Mouse (Mus musculus): ENCODE measurements at regions not wholly inside any gene's neighbourhood (a gene's known extent, or its start where the extent isn't known, plus 50 kb on each side); places are given as distances from the start of the nearest gene placed in this dataset.
A peak's percentile ranks its signal among the peaks of the same experiment; 100 is the strongest.
"Not testable (repeated sequence)": the region's sequence is repeated elsewhere in the genome, so short reads cannot be mapped to it uniquely, and the experiment has no call there.

DNA sequence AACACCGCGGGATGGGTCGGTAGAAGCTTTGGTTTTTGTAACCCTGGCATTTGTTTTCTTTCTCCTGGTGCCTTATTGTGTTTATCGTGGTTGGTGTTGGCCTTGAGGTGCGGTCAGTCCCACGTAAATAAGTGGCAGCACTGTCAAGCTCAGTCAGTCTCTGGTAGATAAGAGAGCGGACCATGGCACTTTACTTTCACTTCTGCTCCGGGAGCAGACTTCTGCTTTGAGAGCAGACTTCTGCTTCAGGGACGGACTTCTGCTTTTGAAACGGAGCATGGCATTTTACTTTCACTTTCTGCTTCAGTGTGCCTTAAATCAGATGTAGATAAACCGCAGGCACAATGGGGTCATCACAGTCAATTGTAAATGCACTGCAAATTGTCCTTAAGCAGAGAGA lies 54.3 kb upstream of the Ccdc66 start:
- H3K27ac ChIP-seq (ENCODE audit: insufficient read depth, low read length) = peak overlapping the region; percentile 86
- H3K4me3 ChIP-seq (ENCODE audit: extremely low read depth, insufficient read depth, insufficient read length) = peak overlapping the region; percentile 28

DNA sequence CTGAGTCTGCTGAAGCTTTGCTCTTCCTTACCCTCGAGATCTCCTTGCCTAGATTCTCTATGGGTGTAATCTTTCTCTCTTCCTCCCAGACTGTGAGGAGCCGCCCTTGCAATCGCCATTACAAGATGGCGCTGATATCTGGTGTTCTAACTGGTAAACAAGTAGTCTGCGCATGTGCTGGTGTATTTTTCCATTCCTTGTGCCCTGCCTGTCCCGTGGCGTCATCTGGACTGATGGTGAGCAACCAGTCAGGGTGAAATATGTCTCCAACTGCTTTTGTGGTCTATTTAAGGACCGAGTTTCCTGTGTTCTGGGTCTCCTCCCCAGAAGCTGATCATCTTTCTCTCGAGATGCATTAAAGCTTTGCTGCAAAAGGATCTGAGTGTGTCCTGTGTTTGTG lies 53.7 kb upstream of the Ccdc66 start:
- not testable (repeated sequence) for H3K4me3 ChIP-seq (ENCODE audit: extremely low read depth, insufficient read depth, insufficient read length); H3K27ac ChIP-seq (ENCODE audit: insufficient read depth, low read length); H3K4me1 ChIP-seq (ENCODE audit: control insufficient read depth, insufficient read depth, insufficient read length); H3K36me3 ChIP-seq (ENCODE audit: control insufficient read depth, insufficient read depth, low read length); DNase-seq (ENCODE audit: low read depth in 1 of 2, low spot score in 2 of 2); H3K27me3 ChIP-seq (ENCODE audit: control insufficient read depth, insufficient read depth, low read length)
- 80% methylated on average over 9 of the region's 9 CpGs for WGBS

More for the DNA sequence above, 54.3 kb upstream of the Ccdc66 start:
- peak; percentile 27 to 39 for DNase-seq (ENCODE audit: low read depth in 1 of 2, low spot score in 2 of 2)
- H3K36me3 ChIP-seq (ENCODE audit: control insufficient read depth, insufficient read depth, low read length); H3K4me1 ChIP-seq (ENCODE audit: control insufficient read depth, insufficient read depth, insufficient read length); H3K27me3 ChIP-seq (ENCODE audit: control insufficient read depth, insufficient read depth, low read length): not testable (repeated sequence)
- 28% methylated on average over 11 of the region's 11 CpGs for WGBS

DNA sequence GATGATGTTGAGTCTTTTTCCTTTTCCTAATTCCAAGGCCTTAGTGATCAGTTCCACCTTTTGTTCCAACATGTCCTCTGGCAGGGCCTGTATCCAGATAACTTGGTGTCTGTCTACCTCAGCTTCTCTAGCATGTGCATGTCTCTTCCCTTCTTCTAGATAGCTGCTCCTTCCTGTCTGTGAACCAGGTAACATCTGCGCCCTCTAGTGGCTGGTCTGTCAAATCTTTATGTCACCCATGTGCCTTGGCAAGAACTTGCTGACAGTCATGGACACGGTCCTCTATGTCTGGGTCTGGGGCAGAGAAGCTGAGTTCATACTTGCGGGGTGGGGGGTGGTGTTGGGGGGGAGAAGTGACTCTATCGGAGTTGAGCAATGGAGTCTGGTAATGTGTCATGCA lies 52.2 kb upstream of the Ccdc66 start:
- Histone ChIP-seq H3K27me3 (ENCODE audit: control insufficient read depth, insufficient read depth, low read length) (no peaks in the 10 kb centered on the region), H3K4me3 (ENCODE audit: extremely low read depth, insufficient read depth, insufficient read length) (no peak overlapping the region), H3K27ac (ENCODE audit: insufficient read depth, low read length) (no peak overlapping the region), H3K4me1 (ENCODE audit: control insufficient read depth, insufficient read depth, insufficient read length) (no peaks in the 10 kb centered on the region), H3K36me3 (ENCODE audit: control insufficient read depth, insufficient read depth, low read length) (no peaks in the 10 kb centered on the region)
- WGBS = 82% methylated on average over 4 of the region's 4 CpGs
- peak; percentile 51 to 67 for DNase-seq (ENCODE audit: low read depth in 1 of 2, low spot score in 2 of 2)
- TF ChIP-seq POLR2A (IDR thresholded peaks at IDR 0.05; ENCODE audit: low read depth, low read length) = no peak
- peak; percentile 35; the same call in 1 of the 2 replicates for TF ChIP-seq CTCF (IDR thresholded peaks at IDR 0.05; ENCODE audit: extremely low read depth, insufficient read depth, insufficient read length, insufficient replicate concordance)

DNA sequence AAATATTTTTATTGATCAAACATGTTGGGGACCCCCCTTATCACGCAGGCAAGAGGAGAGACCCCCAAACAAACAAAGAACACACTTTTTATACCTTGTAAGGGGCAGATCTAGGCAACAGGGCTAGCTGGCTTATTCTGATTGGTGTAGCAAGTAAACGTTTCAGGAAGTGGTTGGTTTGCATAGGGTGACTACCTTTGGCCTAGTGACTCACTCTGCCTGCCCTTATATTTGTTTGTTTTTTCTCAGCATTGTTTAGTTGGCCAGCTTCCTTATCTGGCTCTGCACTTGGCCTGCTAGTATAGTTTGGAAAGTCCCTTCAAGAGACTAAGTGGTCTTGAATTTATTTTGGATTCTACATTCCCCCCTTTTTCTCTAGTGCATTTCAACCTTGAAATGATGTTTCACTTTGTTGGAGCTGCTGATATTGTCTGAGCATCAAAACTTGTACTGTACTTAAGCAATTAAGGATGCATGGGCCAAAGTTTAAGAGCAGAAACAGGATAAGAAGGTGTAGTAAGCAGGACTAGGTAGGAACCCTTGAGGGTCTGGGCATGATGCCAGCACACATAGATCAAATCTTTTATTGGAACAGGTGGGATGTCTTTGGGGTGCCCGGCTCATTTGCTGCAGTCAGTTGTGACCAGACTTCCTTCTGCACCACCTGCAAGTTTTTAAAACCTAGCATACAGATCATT lies 50.7 kb upstream of the Ccdc66 start:
- no peak for TF ChIP-seq CTCF (IDR thresholded peaks at IDR 0.05; ENCODE audit: extremely low read depth, insufficient read depth, insufficient read length, insufficient replicate concordance)
- no peak for TF ChIP-seq POLR2A (IDR thresholded peaks at IDR 0.05; ENCODE audit: low read depth, low read length)
- Histone ChIP-seq H3K27ac (ENCODE audit: insufficient read depth, low read length) (no peak overlapping the region), H3K27me3 (ENCODE audit: control insufficient read depth, insufficient read depth, low read length) (no peaks in the 10 kb centered on the region), H3K4me1 (ENCODE audit: control insufficient read depth, insufficient read depth, insufficient read length) (no peaks in the 10 kb centered on the region), H3K4me3 (ENCODE audit: extremely low read depth, insufficient read depth, insufficient read length) (no peak overlapping the region), H3K36me3 (ENCODE audit: control insufficient read depth, insufficient read depth, low read length) (no peaks in the 10 kb centered on the region)
- WGBS = 46% methylated on average over 3 of the region's 3 CpGs
- no peak for DNase-seq (ENCODE audit: low read depth in 1 of 2, low spot score in 2 of 2)

Data from spleen, adult 2 months (tissue).